ENCODE assay signal across 11 mouse cellular contexts in the genomic region with DNA sequence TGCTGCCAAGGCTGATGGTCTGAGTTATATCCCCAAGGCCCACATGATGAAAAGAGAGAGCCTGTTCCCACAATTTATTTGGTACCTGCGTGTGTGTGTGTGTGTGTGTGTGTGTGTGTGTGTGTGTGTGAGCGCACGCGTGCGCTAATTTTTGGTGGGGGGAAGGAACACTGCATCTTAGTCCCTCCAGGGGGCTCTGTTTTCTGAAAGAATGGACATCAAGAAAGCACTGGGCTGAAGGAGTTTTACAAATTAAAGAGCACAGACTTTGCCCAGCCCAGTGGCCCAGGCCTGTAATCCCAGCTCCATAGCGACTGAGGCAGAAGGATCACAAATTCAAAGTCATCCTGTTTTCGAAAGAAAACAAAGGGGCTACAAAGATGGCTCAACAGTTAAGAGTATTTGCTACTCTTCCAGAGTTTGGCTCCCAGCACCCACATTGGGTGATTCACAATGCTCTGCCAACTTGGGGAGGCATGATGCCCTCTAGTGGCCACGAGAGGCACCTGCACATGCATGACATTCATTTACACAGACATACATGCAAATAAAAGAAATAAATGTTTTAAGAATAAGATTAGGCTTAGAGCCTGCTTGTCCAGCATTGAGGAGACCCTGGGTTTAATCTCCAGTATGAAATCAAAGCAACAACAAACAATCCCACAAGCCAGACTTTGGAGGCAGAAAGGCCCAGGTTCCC. TPM values are rescaled to one million over a fixed set of nuclear protein-coding genes. Genes with fewer than 3 reads are reported as not detected.
DNase-seq lines count a peak whose midpoint lies in the region; ATAC-seq and TF ChIP-seq lines count a peak whose summit lies in the region.
"Had no signal": no experiment of that assay in that cellular context is flagged by ENCODE, and none has a peak within 500 bp of the region (broad histone marks: within the 10 kb centered on the region; RNA-seq: fewer than 3 reads in every experiment).

No protein-coding gene starts in this region.

- no peak for TF ChIP-seq CTCF in thymus, adult 2 months (IDR thresholded peaks at IDR 0.05; ENCODE audit: borderline replicate concordance, control insufficient read depth, extremely low read depth, insufficient read depth, low read length, poor library complexity)

- H3K9me3 ChIP-seq in forebrain, embryonic 14.5 days (replicated peaks; ENCODE audit: control insufficient read depth, low read length) = 0 out of 2 replicates have a peak, but pooled peaks cover 2% of the 10 kb centered on the region
- H3K9me3 ChIP-seq in forebrain, embryonic 11.5 days (ENCODE audit: control insufficient read depth, low read length) = no peaks in the 10 kb centered on the region
- H3K9me3 ChIP-seq: neural tube, embryonic 13.5 days had no signal

- no peak overlapping the region for H3K4me2 ChIP-seq in forebrain, embryonic 14.5 days (ENCODE audit: low read length)
- H3K4me2 ChIP-seq in forebrain, embryonic 11.5 days (ENCODE audit: low read depth, low read length, severe bottlenecking) = no peak overlapping the region
- H3K4me2 ChIP-seq: limb, embryonic 12.5 days; neural tube, embryonic 13.5 days had no signal

- no peak overlapping the region for H3K9ac ChIP-seq in forebrain, embryonic 14.5 days (ENCODE audit: low read length)
- no peak overlapping the region for H3K9ac ChIP-seq in forebrain, embryonic 11.5 days (ENCODE audit: low read length)
- H3K9ac ChIP-seq: limb, embryonic 12.5 days; neural tube, embryonic 13.5 days had no signal

- no peak overlapping the region for H3K27ac ChIP-seq in forebrain, embryonic 14.5 days (ENCODE audit: low read depth, low read length)
- no peak overlapping the region for H3K27ac ChIP-seq in forebrain, embryonic 11.5 days (ENCODE audit: low read depth, low read length)
- no peak overlapping the region for H3K27ac ChIP-seq in thymus, adult 2 months (ENCODE audit: control insufficient read depth, insufficient read depth, low read length)
- H3K27ac ChIP-seq: limb, embryonic 12.5 days; neural tube, embryonic 13.5 days had no signal

- no peak overlapping the region for H3K4me3 ChIP-seq in forebrain, embryonic 14.5 days (ENCODE audit: low read depth, low read length)
- H3K4me3 ChIP-seq in forebrain, embryonic 11.5 days (ENCODE audit: low read depth, low read length) = no peak overlapping the region
- no peak overlapping the region for H3K4me3 ChIP-seq in thymus, adult 2 months (ENCODE audit: control insufficient read depth, insufficient read depth, low read length)
- H3K4me3 ChIP-seq: limb, embryonic 12.5 days; neural tube, embryonic 13.5 days had no signal

- H3K27me3 ChIP-seq in forebrain, embryonic 14.5 days (replicated peaks; ENCODE audit: control insufficient read depth, insufficient read depth, low read length) = no peaks in the 10 kb centered on the region
- H3K27me3 ChIP-seq in forebrain, embryonic 11.5 days (ENCODE audit: control insufficient read depth, insufficient read depth, low read length) = no peaks in the 10 kb centered on the region
- no peaks in the 10 kb centered on the region for H3K27me3 ChIP-seq in thymus, adult 2 months (ENCODE audit: control insufficient read depth, insufficient read depth, low read length)
- H3K27me3 ChIP-seq: limb, embryonic 12.5 days; neural tube, embryonic 13.5 days had no signal

- H3K4me1 ChIP-seq in forebrain, embryonic 14.5 days (ENCODE audit: control insufficient read depth, insufficient read depth, low read length) = no peaks in the 10 kb centered on the region
- H3K4me1 ChIP-seq in forebrain, embryonic 11.5 days (replicated peaks; ENCODE audit: control insufficient read depth, insufficient read depth, low read length) = no peaks in the 10 kb centered on the region
- no peaks in the 10 kb centered on the region for H3K4me1 ChIP-seq in thymus, adult 2 months (replicated peaks; ENCODE audit: control insufficient read depth, insufficient read depth, low read length)
- H3K4me1 ChIP-seq: limb, embryonic 12.5 days; neural tube, embryonic 13.5 days had no signal

- WGBS in forebrain, embryonic 14.5 days = 82% methylated on average over 8 of the region's 8 CpGs
- 82% methylated on average over 8 of the region's 8 CpGs for WGBS in forebrain, embryonic 11.5 days
- WGBS in thymus, adult 2 months = 79% methylated on average over 8 of the region's 8 CpGs

- peak; percentile 6 for DNase-seq in forebrain, embryonic 14.5 days (ENCODE audit: low spot score)
- no peak for DNase-seq in forebrain, embryonic 11.5 days (ENCODE audit: low spot score)
- peak; percentile 37 for DNase-seq in thymus, adult 2 months
- DNase-seq in thymus, adult 18-20 months = no peak
- DNase-seq in kidney, postnatal 36 days = peak; percentile 10 to 50
- DNase-seq in right cerebral cortex, postnatal 14 days = no peak
- DNase-seq in right cerebral cortex, postnatal 25 days = no peak
- DNase-seq in right cerebral cortex, postnatal 10 days (ENCODE audit: low spot score in 2 of 2) = no peak
- DNase-seq: gastrocnemius, postnatal 10 days had no signal

- ATAC-seq in forebrain, embryonic 14.5 days = no peak
- no peak for ATAC-seq in forebrain, embryonic 11.5 days (replicated peaks; ENCODE audit: low FRiP score)

- TF ChIP-seq POLR2A in thymus, adult 2 months (IDR thresholded peaks at IDR 0.05; ENCODE audit: control insufficient read depth, extremely low read depth, insufficient read depth, low read length, poor library complexity) = no peak

- no peaks in the 10 kb centered on the region for H3K36me3 ChIP-seq in forebrain, embryonic 14.5 days (ENCODE audit: control insufficient read depth, insufficient read depth, low read length)
- H3K36me3 ChIP-seq in forebrain, embryonic 11.5 days (ENCODE audit: control insufficient read depth, insufficient read depth, low read length) = no peaks in the 10 kb centered on the region
- H3K36me3 ChIP-seq in thymus, adult 2 months (ENCODE audit: control insufficient read depth, insufficient read depth, low read length) = no peaks in the 10 kb centered on the region
- H3K36me3 ChIP-seq: limb, embryonic 12.5 days; neural tube, embryonic 13.5 days had no signal

RNA-seq across cellular contexts. Expression of a gene that starts 45.3 kb away (rescaled TPM):
- polyA plus RNA-seq in forebrain, embryonic 14.5 days (2014; fragmentation: Nextera tagmentation; extraction: Ambion mirVana) = 25.3 and 27.2 TPM in 2 replicates
- 48.0 and 48.1 TPM in 2 replicates for polyA plus RNA-seq in forebrain, embryonic 11.5 days (2014; fragmentation: Nextera tagmentation; extraction: Ambion mirVana)
- 15.9 and 16.3 TPM in 2 replicates for polyA plus RNA-seq in thymus, adult 2 months (2012; rRNA removed)

RNA-seq across cellular contexts. Expression of a gene that starts 45.4 kb away (rescaled TPM):
- polyA plus RNA-seq in forebrain, embryonic 14.5 days (2014; fragmentation: Nextera tagmentation; extraction: Ambion mirVana) = 34.5 and 37.6 TPM in 2 replicates
- 69.7 TPM in 2 replicates for polyA plus RNA-seq in forebrain, embryonic 11.5 days (2014; fragmentation: Nextera tagmentation; extraction: Ambion mirVana)
- 45.5 and 49.1 TPM in 2 replicates for polyA plus RNA-seq in thymus, adult 2 months (2012; rRNA removed)

Comparison
In these comparisons a context has a peak if more than half of its experiments do, and no peak if none do; other contexts are left out.
1. DNase-seq: peak in forebrain, embryonic 14.5 days (single experiment), thymus, adult 2 months (single experiment) and kidney, postnatal 36 days (2 of 2); none in forebrain, embryonic 11.5 days (single experiment), thymus, adult 18-20 months (0 of 2), right cerebral cortex, postnatal 14 days (single experiment), right cerebral cortex, postnatal 25 days (single experiment) and right cerebral cortex, postnatal 10 days (0 of 2).